Mouse (Mus musculus) testis, adult 2 months (tissue): ENCODE data around the gene Arhgap8. TPM values are rescaled to one million over a fixed set of nuclear protein-coding genes. Genes with fewer than 3 reads are reported as not detected.

Source experiments
- H3K27ac ChIP-seq: fragments of 200-500 bp; 2 replicates; pipeline ENCODE4 v1.5.1; 2012; ENCODE audit warnings: low read depth, low read length; ENCODE audit not compliant: control insufficient read depth, insufficient read depth
- H3K27me3 ChIP-seq: fragments of 200-500 bp; 2 replicates; pipeline ENCODE4 v1.6.1; 2012; ENCODE audit warnings: mild to moderate bottlenecking, low read length, moderate library complexity; ENCODE audit not compliant: control insufficient read depth, insufficient read depth
- H3K36me3 ChIP-seq: fragments of 200-500 bp; 2 replicates; pipeline ENCODE4 v1.6.1; 2012; ENCODE audit warnings: mild to moderate bottlenecking, low read length; ENCODE audit not compliant: control insufficient read depth, insufficient read depth
- H3K4me1 ChIP-seq: fragments of 200-500 bp; 2 replicates; pipeline ENCODE4 v1.6.1; 2012; ENCODE audit warnings: low read length; ENCODE audit not compliant: control insufficient read depth, insufficient read depth
- H3K4me3 ChIP-seq: fragments of 200-500 bp; 2 replicates; pipeline ENCODE4 v1.5.1; 2012; ENCODE audit warnings: low read depth, mild to moderate bottlenecking, low read length, moderate library complexity, mixed read lengths; ENCODE audit not compliant: control insufficient read depth
- CTCF ChIP-seq: fragments of 200-500 bp; IDR thresholded peaks from 2 replicates; pipeline ENCODE4 v1.5.1; 2012; ENCODE audit warnings: low read depth, mild to moderate bottlenecking, inconsistent platforms, low read length, moderate library complexity; ENCODE audit not compliant: control insufficient read depth, insufficient read depth, insufficient replicate concordance
- POLR2A ChIP-seq: fragments of 200-500 bp; IDR thresholded peaks from 2 replicates; pipeline ENCODE4 v1.6.1; 2012; ENCODE audit warnings: low read depth, mild to moderate bottlenecking, inconsistent platforms, low read length, moderate library complexity; ENCODE audit not compliant: control insufficient read depth
- polyA plus RNA-seq: library from polyadenylated mRNA; depleted of rRNA; stranded (reverse); fragments of >200 nt; gene quantifications from 2 replicates; pipeline ENCODE4 v1.2.3, GENCODE M21; 2012

The Arhgap8 gene
- polyA plus RNA-seq, 1 experiment = 3.1 TPM

- H3K4me3 ChIP-seq = no peak overlapping the region
- TF ChIP-seq POLR2A (no peak), CTCF (no peak)
- no peak overlapping the region for H3K27ac ChIP-seq
- H3K36me3 ChIP-seq = no peaks in the 10 kb centered on the region
- H3K4me1 ChIP-seq = 0 out of 2 replicates have a peak, but pooled peaks cover 2% of the 10 kb centered on the region
- H3K27me3 ChIP-seq = no peaks in the 10 kb centered on the region
These were observed 16.6 kb downstream of the Arhgap8 start for GRCm38 (mm10) chr15:84736346-84736993.

- Histone ChIP-seq H3K4me3 (no peak overlapping the region), H3K27ac (no peak overlapping the region), H3K27me3 (no peaks in the 10 kb centered on the region), H3K36me3 (no peaks in the 10 kb centered on the region), H3K4me1 (0 out of 2 replicates have a peak, but pooled peaks cover 2% of the 10 kb centered on the region)
- no peak for TF ChIP-seq POLR2A
- TF ChIP-seq CTCF = no peak
These were observed 17.1 kb downstream of the Arhgap8 start for GRCm38 (mm10) chr15:84736994-84737346.

GRCm38 (mm10) chr15:84738246-84738645 is 18.4 kb downstream of the Arhgap8 start:
- no peak overlapping the region for H3K27ac ChIP-seq
- H3K4me3 ChIP-seq = no peak overlapping the region
- TF ChIP-seq POLR2A = no peak
- no peak for TF ChIP-seq CTCF
- H3K27me3 ChIP-seq = no peaks in the 10 kb centered on the region
- 0 out of 2 replicates have a peak, but pooled peaks cover 2% of the 10 kb centered on the region for H3K4me1 ChIP-seq
- no peaks in the 10 kb centered on the region for H3K36me3 ChIP-seq

GRCm38 (mm10) chr15:84741573-84741972 is 21.7 kb downstream of the Arhgap8 start:
- Histone ChIP-seq H3K27me3 (no peaks in the 10 kb centered on the region), H3K4me1 (0 out of 2 replicates have a peak, but pooled peaks cover 2% of the 10 kb centered on the region), H3K27ac (no peak overlapping the region), H3K4me3 (no peak overlapping the region), H3K36me3 (no peaks in the 10 kb centered on the region)
- TF ChIP-seq POLR2A (no peak), CTCF (peak; percentile 19; the same call in 1 of the 2 replicates)

- TF ChIP-seq POLR2A (no peak), CTCF (no peak)
- Histone ChIP-seq H3K4me1 (no peaks in the 10 kb centered on the region), H3K27ac (no peak overlapping the region)
These were observed 23.5 kb downstream of the Arhgap8 start for GRCm38 (mm10) chr15:84743347-84743746.

GRCm38 (mm10) chr15:84744308-84744707 is 24.5 kb downstream of the Arhgap8 start:
- TF ChIP-seq CTCF (no peak), POLR2A (no peak)
- H3K4me3 ChIP-seq = no peak overlapping the region
- H3K27ac ChIP-seq = no peak overlapping the region
- no peaks in the 10 kb centered on the region for H3K36me3 ChIP-seq
- no peaks in the 10 kb centered on the region for H3K27me3 ChIP-seq
- H3K4me1 ChIP-seq = no peaks in the 10 kb centered on the region

More at GRCm38 (mm10) chr15:84743347-84743746, 23.5 kb downstream of the Arhgap8 start:
- no peaks in the 10 kb centered on the region for H3K36me3 ChIP-seq
- H3K27me3 ChIP-seq = no peaks in the 10 kb centered on the region
- H3K4me3 ChIP-seq = no peak overlapping the region

- Histone ChIP-seq H3K27ac (no peak overlapping the region), H3K4me3 (no peak overlapping the region), H3K4me1 (no peaks in the 10 kb centered on the region), H3K36me3 (no peaks in the 10 kb centered on the region), H3K27me3 (no peaks in the 10 kb centered on the region)
- TF ChIP-seq CTCF = no peak
- TF ChIP-seq POLR2A = no peak
These were observed 26.0 kb downstream of the Arhgap8 start for GRCm38 (mm10) chr15:84745831-84746230.
